Mouse (Mus musculus) c-Kit-positive CD71-negative TER-119-negative erythroid progenitor cells, embryonic 14.5 days (primary cell): Measurements from ENCODE around the gene Gm11213.

Experiments
- DNase-seq: peaks from one replicate; pipeline ENCODE4 v3.0.0-alpha.2; 2013; ENCODE audit warnings: low read depth

The Gm11213 gene

DNA sequence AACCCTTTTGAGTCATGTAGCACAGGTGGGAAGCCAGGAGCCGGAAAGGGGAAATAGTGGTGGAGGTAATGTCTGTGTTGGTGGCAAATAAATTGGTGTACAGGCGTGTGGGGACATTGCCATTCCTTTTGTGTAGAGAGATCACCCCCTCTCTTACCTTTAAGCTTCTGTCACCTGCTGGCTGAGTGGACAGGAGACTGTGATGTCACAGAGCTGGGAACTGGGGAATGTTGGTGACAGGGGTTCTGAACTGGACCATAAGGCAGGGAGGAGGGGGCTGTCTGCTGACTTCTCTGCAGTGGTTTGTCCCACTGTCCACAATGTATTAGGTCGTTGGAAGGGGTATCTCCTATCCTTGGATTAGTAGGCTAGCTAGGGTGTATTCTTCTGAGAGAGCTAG, at the start of gene Gm11213:
Gene Gm11213, minus strand, starts transcription at position 317 of the 400 bp plus-strand sequence.
- no peak for DNase-seq

- no peak for DNase-seq
These were observed 49.3 kb upstream of the Gm11213 start for GRCm38 (mm10) chr4:63654381-63654780.

- DNase-seq, result no peak
These were observed 39.1 kb upstream of the Gm11213 start for GRCm38 (mm10) chr4:63643956-63644726.

GRCm38 (mm10) chr4:63639842-63640241, 34.8 kb upstream of the Gm11213 start:
- DNase-seq, result no peak

DNA sequence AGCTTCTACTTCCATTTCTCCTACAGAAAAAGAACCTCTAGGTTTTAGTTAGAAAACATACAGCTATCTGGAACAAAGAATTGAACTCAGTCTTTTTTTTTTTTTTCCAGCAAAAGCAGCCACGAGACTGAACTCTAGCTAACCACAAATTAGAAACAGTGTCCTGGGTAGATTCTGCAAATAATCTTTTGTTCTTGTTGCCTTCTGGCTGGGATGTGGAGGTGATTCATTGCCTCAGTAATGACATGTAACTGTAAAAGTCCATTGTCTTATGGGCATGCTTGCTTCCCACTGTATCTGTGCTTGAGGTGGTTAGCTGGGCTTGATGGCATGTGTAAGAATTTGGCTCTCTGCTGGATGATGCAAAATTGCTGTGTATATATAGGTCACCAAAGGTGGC, 33.5 kb upstream of the Gm11213 start:
- no peak for DNase-seq

GRCm38 (mm10) chr4:63633181-63633580, 28.1 kb upstream of the Gm11213 start:
- no peak for DNase-seq

DNA sequence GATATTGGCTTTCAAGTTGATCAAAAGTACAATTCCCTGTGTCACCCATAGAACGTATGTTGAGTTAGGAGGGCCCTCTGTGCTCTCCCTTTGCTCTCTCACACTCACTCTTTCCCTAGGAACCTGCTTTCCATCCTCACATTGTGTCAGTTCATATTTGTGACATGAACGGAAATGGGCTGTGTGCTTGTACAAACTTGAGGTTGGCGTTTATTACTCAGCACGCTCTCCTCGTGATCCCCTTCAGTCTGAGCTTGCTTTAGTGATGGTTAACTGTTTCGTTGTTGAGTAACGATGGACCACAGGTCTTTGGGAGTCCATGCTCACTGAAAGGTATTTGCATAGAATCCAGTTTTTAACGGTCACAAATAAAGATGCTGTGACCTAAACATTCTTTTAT, 22.1 kb upstream of the Gm11213 start:
- no peak for DNase-seq

- peak; percentile 6 for DNase-seq
These were observed 20.6 kb upstream of the Gm11213 start for GRCm38 (mm10) chr4:63625563-63626080.

GRCm38 (mm10) chr4:63622378-63622835, 17.3 kb upstream of the Gm11213 start, which contains the start of gene Tex48:
TSS of gene Tex48 (minus strand) at chr4:63622428.
- DNase-seq, result peak; percentile 16

DNA sequence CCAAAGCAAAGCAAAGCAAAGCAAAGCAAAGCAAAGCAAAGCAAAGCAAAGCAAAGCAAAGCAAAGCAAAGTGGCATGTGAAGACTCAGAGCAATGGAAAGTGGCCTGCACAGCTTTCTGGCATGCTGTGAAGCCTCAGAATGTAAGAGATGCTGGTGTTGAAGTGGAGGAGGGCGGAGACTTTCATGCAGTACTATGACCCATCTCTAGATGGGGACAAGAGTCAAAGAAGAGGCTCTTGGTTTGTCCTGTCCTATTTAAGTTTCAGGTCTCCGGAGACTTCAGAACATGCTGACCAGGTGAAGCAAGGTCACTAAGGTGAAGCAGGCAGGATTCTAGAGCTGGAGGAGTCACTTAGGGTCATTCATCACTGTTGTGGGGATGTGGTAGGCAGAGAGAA, 16.8 kb upstream of the Gm11213 start:
- no peak for DNase-seq

GRCm38 (mm10) chr4:63608391-63608790, 3.3 kb upstream of the Gm11213 start:
- DNase-seq, result no peak

- no peak for DNase-seq
These were observed 907 bp upstream of the Gm11213 start for GRCm38 (mm10) chr4:63605968-63606367.

GRCm38 (mm10) chr4:63605545-63605944, 484 bp upstream of the Gm11213 start:
- no peak for DNase-seq

DNA sequence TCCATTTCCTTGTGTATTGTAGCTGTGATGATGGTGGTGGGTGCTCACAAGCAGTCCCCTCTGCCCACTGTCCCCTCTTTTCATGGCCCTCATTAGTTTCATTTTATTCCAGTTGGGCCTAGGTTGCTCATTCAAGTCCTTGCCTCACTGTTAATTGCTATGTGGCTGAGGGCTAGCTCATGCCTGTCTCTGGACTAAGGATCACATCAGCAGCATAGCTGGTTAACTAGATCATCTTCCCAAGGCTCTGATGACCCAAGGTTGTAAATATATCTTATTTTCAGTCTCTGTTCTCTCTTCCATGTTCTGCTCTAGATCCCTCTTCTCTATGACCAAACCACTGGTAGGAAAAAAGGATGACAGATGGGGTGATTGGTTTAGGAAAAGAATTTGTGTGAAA, 3.8 kb downstream of the Gm11213 start:
- DNase-seq, result no peak

DNA sequence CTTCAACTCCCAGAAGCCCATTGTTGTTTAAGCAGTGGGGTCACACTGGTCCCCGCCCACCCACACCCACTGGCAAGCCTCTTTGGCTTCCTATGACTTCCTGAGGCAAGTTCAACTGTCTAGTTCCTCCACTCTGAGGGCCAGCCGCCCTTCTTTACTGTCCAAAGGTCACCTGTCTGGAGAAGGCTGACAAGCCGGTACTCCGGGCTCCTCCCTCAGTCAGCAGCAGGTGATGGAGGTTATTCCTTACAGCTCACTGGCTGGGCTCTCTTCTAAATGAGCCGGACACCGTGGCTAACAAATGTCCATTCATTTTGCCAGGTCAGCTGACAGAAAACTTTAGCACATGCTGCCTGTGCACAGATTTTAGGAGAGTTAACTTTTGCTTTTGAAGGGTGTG, 4.3 kb downstream of the Gm11213 start:
- no peak for DNase-seq

- DNase-seq, result no peak
These were observed 9.1 kb downstream of the Gm11213 start for GRCm38 (mm10) chr4:63596010-63596409.

DNA sequence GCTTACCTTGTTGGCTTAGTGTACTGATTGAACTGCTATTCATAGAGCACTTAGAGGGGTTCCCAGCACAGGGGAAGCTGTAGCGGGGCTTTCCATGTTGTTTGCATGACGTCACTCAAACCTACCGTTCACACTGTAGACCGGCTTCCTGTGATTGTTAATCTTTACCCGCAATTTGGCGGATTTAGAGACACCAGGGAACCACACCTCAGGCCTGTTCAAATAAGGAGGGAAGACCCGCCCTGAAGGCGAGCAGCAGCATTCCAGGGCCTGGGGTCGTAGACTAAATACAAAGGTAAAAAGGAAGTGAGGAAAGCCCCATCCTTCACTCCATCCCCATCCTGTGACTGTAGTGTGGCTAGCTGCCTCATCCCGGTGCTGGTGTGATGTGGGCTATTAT, 9.8 kb downstream of the Gm11213 start:
- no peak for DNase-seq

GRCm38 (mm10) chr4:63594459-63595110, 10.5 kb downstream of the Gm11213 start:
- no peak for DNase-seq

- no peak for DNase-seq
These were observed 14.5 kb downstream of the Gm11213 start for GRCm38 (mm10) chr4:63590538-63590937.

GRCm38 (mm10) chr4:63589987-63590386, 15.1 kb downstream of the Gm11213 start:
- peak; percentile 18 for DNase-seq

DNA sequence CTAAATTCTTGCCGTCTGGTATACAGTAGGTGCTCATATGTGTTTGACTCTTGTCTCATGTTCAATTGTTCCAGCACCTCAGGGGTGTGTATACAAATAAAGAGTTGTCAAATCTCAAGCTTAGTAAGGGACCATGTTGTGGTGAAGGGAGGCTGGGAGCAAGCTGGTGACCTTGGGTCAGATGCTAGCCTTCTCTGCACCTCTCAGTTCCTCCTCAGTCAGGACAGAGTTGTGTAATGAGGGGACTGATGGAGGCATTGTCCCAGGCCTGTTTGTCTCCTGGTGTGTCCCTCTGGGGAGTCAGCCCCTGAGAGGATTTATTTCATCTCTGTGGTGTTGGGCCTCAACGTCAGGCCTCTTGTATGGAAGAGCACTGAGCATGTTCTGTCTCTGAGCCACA, 18.8 kb downstream of the Gm11213 start:
- DNase-seq, result no peak

GRCm38 (mm10) chr4:63585216-63585615, 19.8 kb downstream of the Gm11213 start:
- no peak for DNase-seq

GRCm38 (mm10) chr4:63582580-63582979, 22.5 kb downstream of the Gm11213 start:
- DNase-seq, result no peak
